Mouse (Mus musculus) 416B (cell line): ENCODE data around the gene Lair1.
A peak's percentile ranks its signal among the peaks of the same experiment; 100 is the strongest.
"Not testable (repeated sequence)": the region's sequence is repeated elsewhere in the genome, so short reads cannot be mapped to it uniquely, and the experiment has no call there.

Experiments
- DNase-seq: peaks from one replicate; pipeline ENCODE4 v3.0.0; 2011; ENCODE audit warnings: low read depth

The Lair1 gene

DNA sequence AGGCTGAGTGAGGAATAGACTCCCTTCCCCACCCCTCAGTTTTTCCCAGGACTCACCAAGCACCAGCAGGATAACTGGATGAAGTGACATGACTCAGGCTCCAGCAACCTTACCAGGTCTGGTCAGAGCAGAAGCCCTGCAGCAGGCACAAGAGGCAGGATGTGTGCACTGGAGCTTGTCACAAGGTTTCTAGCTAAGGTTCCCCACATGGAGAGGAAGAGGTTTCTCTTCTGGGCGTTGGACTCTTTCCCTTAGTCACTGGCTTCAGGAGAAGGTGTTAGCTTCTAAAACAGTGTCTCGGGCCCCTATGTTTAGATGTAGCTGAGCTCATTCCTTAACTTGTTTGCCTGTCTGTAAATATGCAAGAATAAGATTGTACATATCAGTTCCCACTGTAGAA is at the start of gene Lair1:
Gene Lair1, minus strand, starts transcription at position 192 of the 400 bp plus-strand sequence.
- peak; percentile 88 for DNase-seq

DNA sequence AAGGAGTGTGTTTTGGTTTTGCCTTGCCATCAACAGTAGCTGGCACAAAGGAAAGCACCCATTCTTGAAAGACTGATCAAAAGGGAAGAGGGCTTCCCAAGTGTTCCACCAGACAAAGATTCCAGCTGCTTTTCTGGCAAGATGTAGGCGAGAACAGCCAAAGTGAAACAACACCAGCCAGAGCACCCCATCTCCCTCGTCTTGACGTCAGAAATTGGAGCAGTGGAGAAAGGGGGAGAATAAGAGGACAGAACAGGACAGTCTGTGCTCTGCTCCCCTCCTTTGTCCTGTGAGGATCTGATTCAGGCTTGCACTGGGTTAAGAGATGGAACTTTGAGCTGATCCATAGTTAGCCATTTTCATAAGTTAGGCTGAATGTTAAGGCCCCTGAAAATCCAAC is 48.8 kb upstream of the Lair1 start:
- DNase-seq, result no peak

- DNase-seq, result peak; percentile 63
Observed at GRCm38 (mm10) chr7:4103411-4103810, 40.4 kb upstream of the Lair1 start.

- DNase-seq, result no peak
Observed at GRCm38 (mm10) chr7:4101144-4101543, 38.1 kb upstream of the Lair1 start.

- peak; percentile 88 for DNase-seq
Observed at GRCm38 (mm10) chr7:4098832-4099231, 35.8 kb upstream of the Lair1 start.

DNA sequence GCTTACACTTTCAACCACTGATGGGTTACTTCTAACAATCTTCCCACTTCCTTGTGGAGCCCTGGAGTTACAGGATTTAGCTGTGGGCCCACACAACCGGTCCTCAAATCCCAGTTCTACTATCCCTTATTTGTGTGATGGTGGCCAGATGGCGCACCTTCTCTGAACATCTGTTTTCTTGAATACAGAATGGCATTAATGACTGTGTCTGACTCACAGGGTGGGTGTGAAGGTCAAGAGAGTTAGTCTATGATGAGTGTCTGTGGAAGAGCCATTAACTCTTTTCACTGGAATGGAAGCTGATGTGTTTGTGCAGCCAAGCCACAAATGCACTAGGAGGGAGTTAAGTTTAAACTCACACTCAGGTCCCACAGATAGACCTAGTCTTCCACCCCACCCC is 35.3 kb upstream of the Lair1 start:
- DNase-seq, result no peak

DNA sequence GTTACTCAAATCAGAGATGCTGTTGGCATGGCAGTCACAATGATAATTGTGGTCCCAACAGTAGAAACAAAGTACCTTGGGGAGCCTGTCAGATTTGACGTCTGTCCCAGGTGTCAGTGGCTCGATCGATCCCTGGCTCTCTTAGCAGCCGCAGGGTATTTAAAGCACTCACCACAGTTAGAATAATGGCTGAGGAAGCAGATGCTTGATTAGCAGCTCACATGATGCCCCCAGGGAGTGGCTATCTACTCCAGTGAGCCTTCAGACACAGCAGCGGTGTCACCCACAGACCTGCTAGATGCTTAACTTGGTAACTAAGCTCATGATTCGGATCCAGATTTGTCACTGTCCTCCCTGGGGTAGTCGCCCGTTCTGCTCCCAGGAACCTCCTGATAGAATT is 28.2 kb upstream of the Lair1 start:
- DNase-seq, result peak; percentile 43

DNA sequence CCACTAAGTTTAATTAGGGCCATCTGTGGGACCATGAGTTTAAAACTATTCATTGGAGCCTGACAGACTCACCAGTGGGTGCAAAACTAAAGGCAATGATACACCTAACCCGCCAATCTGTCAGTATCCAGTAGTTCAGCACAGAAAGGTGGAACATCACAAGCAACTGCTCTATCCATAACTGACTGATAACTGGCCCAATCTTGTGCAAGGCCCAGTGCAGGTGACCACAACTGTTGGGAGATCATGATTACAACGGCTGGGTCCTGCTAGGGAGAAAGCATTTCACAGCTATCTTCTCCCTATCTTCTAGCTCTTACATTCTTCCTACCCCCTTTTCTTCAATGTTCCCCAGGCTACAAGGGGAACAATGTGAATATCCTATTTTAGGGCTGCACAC is 25.7 kb upstream of the Lair1 start:
- DNase-seq, result no peak

DNA sequence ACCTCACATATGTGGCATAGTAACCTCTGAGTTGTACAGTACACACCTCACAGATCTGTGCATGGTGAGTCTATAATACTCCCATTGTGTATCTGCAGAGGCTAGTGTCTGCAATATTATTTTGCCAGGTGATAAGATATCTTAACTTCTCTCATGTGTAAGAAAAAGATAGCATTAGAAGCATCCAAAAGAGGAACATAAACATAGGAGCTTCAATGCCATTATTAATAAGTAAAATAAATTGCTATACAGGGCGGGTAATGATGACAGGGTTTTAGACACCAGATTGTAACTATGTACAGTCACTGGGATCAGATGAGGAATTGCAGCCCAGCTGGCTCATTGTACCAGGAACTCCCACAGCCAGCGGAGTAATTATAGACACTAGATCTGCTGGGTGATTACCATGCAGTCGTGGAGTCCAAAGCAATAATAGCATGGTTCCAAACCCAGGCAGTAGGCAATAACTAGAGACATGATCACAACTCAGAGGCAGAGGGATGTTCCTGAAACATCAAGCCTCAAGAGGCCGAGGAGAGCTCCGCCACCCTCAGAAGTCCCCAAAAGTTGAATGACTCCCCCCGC is 25.0 kb upstream of the Lair1 start:
- DNase-seq, result no peak

- peak; percentile 21 for DNase-seq
Observed at GRCm38 (mm10) chr7:4087238-4087895, 24.4 kb upstream of the Lair1 start.

GRCm38 (mm10) chr7:4085562-4085961 is 22.6 kb upstream of the Lair1 start:
- DNase-seq, result no peak

- DNase-seq, result no peak
Observed at GRCm38 (mm10) chr7:4084161-4084560, 21.2 kb upstream of the Lair1 start.

GRCm38 (mm10) chr7:4082804-4083203 is 19.8 kb upstream of the Lair1 start:
- peak; percentile 89 for DNase-seq

GRCm38 (mm10) chr7:4081706-4082105 is 18.7 kb upstream of the Lair1 start:
- DNase-seq, result peak; percentile 54

DNA sequence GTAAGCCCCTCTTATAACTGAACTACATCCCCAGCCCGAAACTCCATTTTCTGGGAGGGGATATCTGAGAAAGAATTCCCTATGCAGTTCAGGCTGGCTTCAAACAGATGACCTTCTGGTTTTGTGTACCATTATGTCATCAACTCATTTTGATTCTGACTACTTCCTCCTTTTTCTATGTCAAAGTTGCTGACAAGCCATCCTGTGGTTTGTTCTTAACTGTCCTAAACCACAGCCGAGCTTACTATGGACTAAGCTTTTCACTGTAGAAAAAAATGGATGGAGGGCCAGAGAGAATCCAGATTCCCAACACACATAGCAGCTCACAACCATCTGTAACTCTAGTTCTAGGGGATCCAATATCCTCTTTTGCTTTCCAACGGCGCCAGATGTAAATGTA is 17.5 kb upstream of the Lair1 start:
- DNase-seq, result peak; percentile 90

DNA sequence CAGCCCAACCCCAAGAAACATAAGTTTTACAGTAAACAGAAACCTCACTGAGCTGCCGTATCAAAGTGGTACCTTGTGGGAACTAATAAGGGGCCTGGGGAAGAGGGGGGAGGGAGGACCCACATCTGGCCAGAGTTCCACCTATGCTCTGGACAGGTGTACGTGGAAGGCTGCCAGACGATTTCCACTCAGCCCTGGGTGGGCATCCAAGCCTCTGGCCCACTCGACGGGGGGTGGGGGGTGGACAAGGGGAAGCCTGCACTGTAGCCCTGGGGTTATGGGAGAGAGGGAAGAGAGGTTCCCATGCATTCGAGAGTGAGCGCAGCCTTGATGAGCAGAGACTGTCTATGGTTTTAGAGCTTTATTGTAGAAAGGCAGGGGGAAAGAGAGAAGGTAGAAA is 16.5 kb upstream of the Lair1 start:
- no peak for DNase-seq

GRCm38 (mm10) chr7:4073144-4073543 is 10.1 kb upstream of the Lair1 start:
- DNase-seq, result peak; percentile 76

GRCm38 (mm10) chr7:4071066-4071465 is 8.1 kb upstream of the Lair1 start:
- no peak for DNase-seq

DNA sequence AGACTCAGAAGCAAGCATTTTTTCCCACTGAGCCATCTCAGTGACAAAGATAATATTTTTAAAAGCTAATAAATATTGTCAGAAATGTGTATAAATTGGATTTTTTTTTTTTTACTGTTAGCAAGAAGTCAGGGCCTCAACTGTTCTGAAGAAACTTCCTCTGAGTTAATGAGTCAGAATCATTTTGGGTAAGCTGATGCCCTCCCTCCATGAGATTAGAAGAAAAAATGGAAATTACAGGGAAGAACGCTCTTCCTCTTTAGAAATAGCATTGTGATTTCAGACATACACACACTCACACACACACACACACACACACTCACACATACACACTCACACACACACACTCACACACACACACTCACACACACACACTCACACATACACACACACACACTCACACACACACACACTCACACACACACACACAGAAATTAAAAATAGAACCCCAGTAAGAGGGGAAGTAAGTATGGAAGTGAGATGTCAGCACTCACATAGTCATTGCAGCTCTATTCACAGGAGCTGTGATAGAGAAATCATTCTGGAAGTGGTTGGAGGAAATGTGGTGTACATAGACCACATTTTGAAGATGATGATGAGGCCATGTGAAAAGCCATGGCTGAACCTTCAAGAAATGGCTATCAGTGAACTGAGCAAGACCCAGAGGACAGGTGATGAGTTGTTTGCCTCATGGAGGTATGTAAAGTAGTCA is 866 bp upstream of the Lair1 start:
- peak; percentile 80 for DNase-seq

GRCm38 (mm10) chr7:4060602-4061188 is 2.3 kb downstream of the Lair1 start:
- not testable (repeated sequence) for DNase-seq

DNA sequence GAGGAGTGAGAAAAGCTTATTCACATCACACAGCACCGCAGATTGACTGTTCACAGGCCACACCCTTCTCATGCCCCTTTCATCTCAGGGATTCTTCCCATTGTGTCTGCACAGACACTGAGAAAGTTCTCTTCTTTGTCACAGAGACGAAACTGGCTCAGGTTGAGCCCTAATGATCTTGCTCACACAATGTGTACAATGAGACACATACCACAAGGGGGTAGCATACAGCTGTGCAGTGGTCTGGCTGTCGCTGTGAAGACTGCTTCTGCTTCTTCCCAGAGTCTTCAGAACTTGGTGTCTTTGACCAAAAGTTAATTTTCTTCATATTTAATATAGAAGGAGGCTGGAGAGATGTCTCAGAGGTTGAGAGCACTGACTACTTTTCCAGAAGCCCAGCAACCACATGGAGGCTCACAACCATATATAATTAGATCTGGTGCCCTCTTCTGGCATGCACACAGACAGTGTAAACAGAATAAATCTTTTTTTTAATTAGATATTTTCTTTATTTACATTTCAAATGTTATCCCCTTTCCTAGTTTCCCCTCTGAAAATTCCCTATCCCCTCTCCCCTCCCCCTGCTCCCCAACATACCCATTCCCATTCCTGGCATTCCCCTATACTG is 36.1 kb downstream of the Lair1 start:
- peak; percentile 74 for DNase-seq

- not testable (repeated sequence) for DNase-seq
Observed at GRCm38 (mm10) chr7:4004636-4005035, 58.4 kb downstream of the Lair1 start.
